ENCODE assay signal across 16 mouse cellular contexts in the genomic region with DNA sequence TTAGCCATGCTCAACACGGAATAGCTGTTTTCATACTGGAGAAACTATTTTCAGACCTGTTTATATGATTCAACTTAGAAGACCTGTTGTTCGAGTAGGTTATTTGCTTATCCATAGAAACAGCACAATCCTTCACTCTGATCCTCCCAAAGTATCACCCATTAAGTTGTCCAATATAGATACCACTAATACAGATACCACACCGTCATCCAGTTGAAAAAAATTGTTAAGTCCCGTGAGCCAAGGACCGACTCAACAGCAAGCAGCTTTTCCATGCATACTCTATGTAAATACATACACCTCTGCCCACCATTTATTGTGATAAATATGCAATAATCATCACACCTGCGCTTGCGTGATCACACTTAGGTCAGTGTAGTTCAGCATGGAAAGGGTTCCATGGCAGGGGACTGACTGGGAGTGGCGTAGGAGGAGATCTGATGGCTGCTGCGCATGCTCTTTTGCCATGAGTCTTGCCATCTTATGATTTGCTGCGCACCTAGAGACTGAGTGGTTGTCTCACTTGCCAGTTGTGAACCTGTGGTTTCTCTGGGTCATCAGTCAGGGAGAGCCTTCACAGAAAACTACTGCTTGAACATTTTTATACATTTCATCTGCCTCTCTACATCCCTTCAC.
"Had no signal": no experiment of that assay in that cellular context is flagged by ENCODE, and none has a peak within 500 bp of the region (broad histone marks: within the 10 kb centered on the region; RNA-seq: fewer than 3 reads in every experiment).

No protein-coding gene starts in this region.

- H3K27me3 ChIP-seq: stomach, embryonic 15.5 days had no signal

- DNase-seq: retina, postnatal 1 day; right cerebral cortex, adult 18-20 months; right cerebral cortex, postnatal 14 days; right cerebral cortex, postnatal 25 days; right cerebral cortex, postnatal 4 days; spleen, adult 18-20 months; thymus, adult 18-20 months; thymus, adult 2 months; thymus, postnatal 14 days; thymus, postnatal 25 days; thymus, postnatal 36 days; thymus, postnatal 4 days had no signal

- H3K4me3 ChIP-seq: neural tube, embryonic 13.5 days; neural tube, embryonic 15.5 days; stomach, embryonic 15.5 days had no signal

- H3K4me2 ChIP-seq: neural tube, embryonic 13.5 days; neural tube, embryonic 15.5 days; stomach, embryonic 15.5 days had no signal

- H3K27ac ChIP-seq: neural tube, embryonic 13.5 days; neural tube, embryonic 15.5 days; stomach, embryonic 15.5 days; stomach, postnatal 0 days had no signal

- H3K9me3 ChIP-seq: neural tube, embryonic 13.5 days; neural tube, embryonic 15.5 days; stomach, embryonic 15.5 days had no signal

- H3K36me3 ChIP-seq: neural tube, embryonic 13.5 days; neural tube, embryonic 15.5 days; stomach, embryonic 15.5 days had no signal

- H3K9ac ChIP-seq: neural tube, embryonic 13.5 days; neural tube, embryonic 15.5 days; stomach, embryonic 15.5 days had no signal
